Mouse (Mus musculus): ENCODE results near the gene Irak2.

- TF ChIP-seq CTCF (IDR thresholded peaks at IDR 0.05; ENCODE audit: low read depth) (no peak), EP300 (IDR thresholded peaks at IDR 0.05; ENCODE audit: low read depth) (no peak)
Measured at GRCm38 (mm10) chr6:113612258-113612969, 25.9 kb upstream of the Irak2 start.
